Mouse (Mus musculus) heart, adult 18-20 months (tissue): ENCODE measurements around the gene Coq8a. TPM values are rescaled to one million over a fixed set of nuclear protein-coding genes. Genes with fewer than 3 reads are reported as not detected.
A peak's percentile ranks its signal among the peaks of the same experiment; 100 is the strongest.

Source experiments
- DNase-seq, 2 experiments: peaks; one replicate each; pipeline ENCODE4 v3.0.0; 2021 to 2022; ENCODE audit warnings: mixed read lengths in 1 of 2
- total RNA-seq, 2 experiments: library from RNA; stranded (reverse); gene quantifications; 2 replicates each; pipeline ENCODE4 v1.2.3; 2021

The Coq8a gene
- total RNA-seq, 2 experiments from 2014 or later: 974 to 1,043 TPM

GRCm38 (mm10) chr1:180175635-180176034 is 23.8 kb downstream of the Coq8a start:
- DNase-seq: peak in 1 of 2 experiments; percentile 33

DNA sequence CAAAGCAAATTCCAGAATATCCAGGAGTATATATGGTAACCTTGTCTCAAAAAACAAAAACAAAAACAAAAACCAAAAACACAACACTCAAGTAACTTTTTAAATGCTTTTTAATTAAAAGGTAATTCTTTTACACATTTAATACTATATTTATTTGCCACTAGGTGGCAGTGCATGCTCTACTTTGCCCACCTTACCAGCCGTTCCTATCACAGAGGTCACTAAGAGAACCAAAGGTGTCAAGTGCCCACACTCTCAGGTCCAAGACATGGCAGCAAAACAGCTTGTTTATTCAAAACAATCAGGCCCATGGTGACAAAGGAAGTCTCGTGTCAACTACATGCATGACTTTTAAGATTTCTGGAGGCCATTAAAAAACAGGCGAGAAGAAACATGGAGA is 24.2 kb downstream of the Coq8a start:
- DNase-seq: peak in 1 of 2 experiments; percentile 35

GRCm38 (mm10) chr1:180174718-180175117 is 24.7 kb downstream of the Coq8a start:
- DNase-seq: no peak

DNA sequence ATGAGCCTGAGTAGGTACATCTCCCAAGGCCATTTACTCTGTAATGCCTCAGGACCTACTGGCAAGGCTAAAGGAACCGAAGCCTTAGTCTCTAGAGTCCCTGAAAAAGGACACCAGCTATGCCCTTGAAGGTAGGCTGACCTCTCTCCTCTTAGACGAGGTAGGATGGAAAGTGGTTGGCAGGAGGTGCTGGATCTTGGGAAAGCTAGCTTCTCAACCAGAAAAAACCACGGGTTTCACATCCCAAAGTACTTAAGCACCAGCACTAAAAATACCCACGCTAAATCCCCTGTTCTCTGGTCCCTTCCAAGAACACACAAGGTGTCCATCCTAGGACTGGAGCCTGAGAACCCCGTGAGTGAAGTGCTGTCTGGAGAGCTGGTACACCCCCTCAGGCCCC is 26.4 kb downstream of the Coq8a start:
- peak in 1 of 2 experiments; percentile 50 for DNase-seq

DNA sequence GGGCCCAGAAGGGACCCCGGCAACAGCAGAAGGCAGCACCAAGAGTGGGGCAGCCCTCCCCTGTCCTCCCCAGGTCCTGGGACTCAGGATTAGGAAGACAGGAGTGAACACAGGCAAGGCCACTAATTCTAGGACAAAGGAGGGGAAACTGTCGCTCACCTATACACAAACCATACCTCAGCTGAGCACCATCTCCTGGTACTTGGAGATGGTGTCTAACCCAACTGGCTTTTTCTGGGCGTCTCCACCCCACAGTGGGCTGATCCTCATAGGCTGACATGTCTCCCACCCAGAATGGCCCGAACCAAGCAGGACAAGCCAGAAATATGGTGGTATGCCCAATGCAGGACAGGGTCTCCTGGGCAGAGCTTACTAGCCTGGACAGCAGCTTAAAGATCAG is 26.8 kb downstream of the Coq8a start:
- no peak for DNase-seq

- DNase-seq: peak; percentile 62 to 84
Measured at GRCm38 (mm10) chr1:180171883-180172282, 27.5 kb downstream of the Coq8a start.

GRCm38 (mm10) chr1:180170071-180170470 is 29.3 kb downstream of the Coq8a start:
- no peak for DNase-seq

DNA sequence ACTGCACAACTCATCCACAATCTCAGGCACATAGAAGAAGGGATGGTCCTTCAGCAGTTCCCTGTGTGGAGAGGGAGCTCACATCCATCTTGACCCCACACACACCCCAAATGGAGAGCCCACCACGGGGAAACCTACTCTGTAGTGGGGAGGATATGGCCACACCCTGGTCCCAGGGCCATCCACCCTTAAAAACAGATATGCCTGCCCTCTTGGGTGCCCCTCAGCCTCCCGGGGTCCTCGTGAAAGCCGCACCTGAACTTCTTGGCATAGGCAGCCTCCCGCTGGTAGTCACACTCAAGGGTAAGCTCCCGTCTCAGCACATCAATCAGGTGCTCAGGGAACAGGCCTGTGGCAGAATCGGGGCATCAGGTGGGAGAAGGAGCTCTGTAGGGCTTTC is 30.2 kb downstream of the Coq8a start:
- DNase-seq: no peak

- DNase-seq: peak in 1 of 2 experiments; percentile 55
Measured at GRCm38 (mm10) chr1:180168294-180168693, 31.1 kb downstream of the Coq8a start.

- DNase-seq: no peak
Measured at GRCm38 (mm10) chr1:180166533-180166932, 32.9 kb downstream of the Coq8a start.

- no peak for DNase-seq
Measured at GRCm38 (mm10) chr1:180162986-180163385, 36.4 kb downstream of the Coq8a start.

GRCm38 (mm10) chr1:180161566-180162355 is 37.6 kb downstream of the Coq8a start:
- no peak for DNase-seq

- DNase-seq: no peak
Measured at GRCm38 (mm10) chr1:180161160-180161559, 38.2 kb downstream of the Coq8a start.

GRCm38 (mm10) chr1:180160545-180160944 is 38.9 kb downstream of the Coq8a start:
- DNase-seq: no peak

GRCm38 (mm10) chr1:180158648-180159047 is 40.8 kb downstream of the Coq8a start:
- DNase-seq: no peak

- no peak for DNase-seq
Measured at GRCm38 (mm10) chr1:180151191-180151590, 48.2 kb downstream of the Coq8a start.

- no peak for DNase-seq
Measured at GRCm38 (mm10) chr1:180148563-180148962, 50.8 kb downstream of the Coq8a start.

GRCm38 (mm10) chr1:180148036-180148435 is 51.4 kb downstream of the Coq8a start:
- DNase-seq: peak in 1 of 2 experiments; percentile 40

GRCm38 (mm10) chr1:180140970-180141369 is 58.4 kb downstream of the Coq8a start:
- DNase-seq: no peak

DNA sequence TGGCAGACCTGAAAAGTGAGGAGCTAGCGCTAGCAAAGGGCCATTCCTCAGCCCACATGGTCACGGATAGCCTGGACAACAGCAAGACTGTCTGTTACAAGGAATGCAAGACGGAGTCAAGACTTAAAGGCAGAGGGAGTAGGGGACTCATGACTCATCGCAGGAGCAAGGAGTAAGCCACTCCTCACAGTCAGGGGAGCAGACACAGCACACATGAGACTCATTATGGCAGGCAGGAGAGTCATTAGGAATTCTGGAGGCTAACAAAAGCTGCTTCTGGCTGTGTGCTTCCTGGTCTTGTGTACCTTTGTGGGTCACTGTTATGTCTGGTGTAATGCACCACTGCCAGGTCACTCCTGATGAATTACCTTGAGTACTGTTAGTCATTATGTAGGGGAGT is 60.2 kb downstream of the Coq8a start:
- DNase-seq: no peak

DNA sequence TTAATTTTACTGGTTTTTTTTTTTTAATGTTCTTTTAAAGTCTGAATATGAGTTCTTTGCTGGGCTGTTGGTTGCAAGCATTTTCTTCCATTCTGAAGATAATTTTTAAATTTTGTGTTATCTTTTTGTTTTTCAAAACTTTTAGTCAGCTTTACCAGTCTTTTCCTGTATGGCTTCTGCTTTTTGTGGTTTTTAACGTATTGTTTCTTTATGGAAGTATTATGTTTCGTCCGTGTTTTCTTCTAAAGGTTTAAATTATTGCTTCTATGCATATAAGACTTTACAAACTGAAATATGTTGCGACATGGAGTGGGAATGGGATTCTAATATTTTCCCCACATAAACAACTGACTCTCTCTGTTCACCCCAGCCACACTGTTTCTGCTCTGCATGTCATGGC is 67.2 kb downstream of the Coq8a start:
- no peak for DNase-seq

- DNase-seq: no peak
Measured at GRCm38 (mm10) chr1:180131402-180131801, 68.0 kb downstream of the Coq8a start.

DNA sequence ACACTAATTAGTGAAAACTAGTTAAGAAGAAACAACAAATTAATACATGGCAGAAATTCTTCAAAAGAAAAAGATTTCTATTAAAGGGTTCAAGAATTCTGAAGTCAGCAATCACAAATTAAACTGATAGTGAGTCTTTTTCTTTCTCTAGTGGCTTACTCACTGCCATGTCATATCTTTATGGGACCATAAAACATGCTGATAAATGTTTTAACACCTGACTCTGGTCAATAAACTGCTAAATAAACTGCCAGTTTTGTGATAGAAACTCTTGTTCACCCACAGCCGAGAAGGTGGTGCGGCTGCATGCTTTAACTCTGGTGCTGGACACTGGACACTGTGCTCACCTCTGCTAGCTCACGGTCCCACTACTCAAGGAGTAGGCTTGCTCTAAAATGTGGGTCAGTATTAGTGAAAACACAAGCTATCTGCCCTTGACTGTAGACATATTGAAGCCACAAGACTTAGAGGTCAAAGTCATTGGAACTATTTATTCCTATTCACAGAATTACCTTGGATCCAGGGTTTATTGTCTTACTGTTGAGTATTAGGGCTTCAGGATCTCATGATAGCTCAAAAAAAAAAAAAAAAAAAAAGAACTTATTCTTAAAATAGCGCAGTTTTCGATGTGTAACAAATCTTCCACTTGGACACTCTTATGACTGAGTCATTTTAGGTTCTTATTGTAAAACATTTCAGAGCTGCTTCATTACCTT is 71.2 kb downstream of the Coq8a start:
- no peak for DNase-seq

DNA sequence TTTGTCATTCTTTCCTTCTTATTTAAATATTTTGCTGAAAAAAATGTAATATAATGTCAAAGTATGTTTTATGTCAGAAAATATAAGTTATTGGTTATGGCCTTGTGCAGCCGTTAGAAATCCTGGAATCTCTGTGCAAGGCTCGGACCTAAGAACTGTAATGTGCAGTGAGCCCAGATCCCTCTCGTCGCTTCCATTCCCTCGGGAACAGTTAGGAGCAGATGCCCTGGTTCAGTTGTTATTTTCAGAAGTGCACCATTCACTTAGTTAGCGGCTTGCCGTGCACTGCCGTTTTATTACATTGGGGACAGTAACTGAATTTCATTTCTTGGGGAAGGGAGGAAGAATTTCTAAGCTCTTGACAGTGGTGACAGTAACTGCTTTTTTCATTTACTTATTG is 81.2 kb downstream of the Coq8a start:
- no peak for DNase-seq
